Mouse (Mus musculus) layer of hippocampus, adult 9-11 months (tissue): ENCODE results near the gene Hlcs.
A peak's percentile ranks its signal among the peaks of the same experiment; 100 is the strongest.

Source experiments
- DNase-seq: peaks from one replicate; pipeline ENCODE4 v3.0.0; 2022

The Hlcs gene

GRCm38 (mm10) chr16:94195913-94196312, 117.5 kb downstream of the Hlcs start:
- no peak for DNase-seq

- DNase-seq: no peak
Observed at GRCm38 (mm10) chr16:94191379-94192315, 121.7 kb downstream of the Hlcs start.

- no peak for DNase-seq
Observed at GRCm38 (mm10) chr16:94190256-94190655, 123.1 kb downstream of the Hlcs start.

- DNase-seq: no peak
Observed at GRCm38 (mm10) chr16:94186526-94186925, 126.8 kb downstream of the Hlcs start.

- no peak for DNase-seq
Observed at GRCm38 (mm10) chr16:94185430-94185829, 127.9 kb downstream of the Hlcs start.

- DNase-seq: no peak
Observed at GRCm38 (mm10) chr16:94180122-94180870, 133.1 kb downstream of the Hlcs start.

- no peak for DNase-seq
Observed at GRCm38 (mm10) chr16:94179341-94180121, 133.8 kb downstream of the Hlcs start.

- no peak for DNase-seq
Observed at GRCm38 (mm10) chr16:94178441-94179220, 134.7 kb downstream of the Hlcs start.

- DNase-seq: no peak
Observed at GRCm38 (mm10) chr16:94176997-94177857, 136.1 kb downstream of the Hlcs start.

- DNase-seq: no peak
Observed at GRCm38 (mm10) chr16:94175366-94175986, 137.9 kb downstream of the Hlcs start.

- DNase-seq: no peak
Observed at GRCm38 (mm10) chr16:94173361-94173760, 140.0 kb downstream of the Hlcs start.

- no peak for DNase-seq
Observed at GRCm38 (mm10) chr16:94170218-94170617, 143.2 kb downstream of the Hlcs start.

- DNase-seq: no peak
Observed at GRCm38 (mm10) chr16:94168655-94169545, 144.5 kb downstream of the Hlcs start.

GRCm38 (mm10) chr16:94164978-94165377, 148.4 kb downstream of the Hlcs start:
- DNase-seq: no peak

- DNase-seq: no peak
Observed at GRCm38 (mm10) chr16:94164236-94164635, 149.1 kb downstream of the Hlcs start.

GRCm38 (mm10) chr16:94163051-94163450, 150.3 kb downstream of the Hlcs start:
- no peak for DNase-seq

- no peak for DNase-seq
Observed at GRCm38 (mm10) chr16:94162000-94162399, 151.4 kb downstream of the Hlcs start.

GRCm38 (mm10) chr16:94157819-94158218, 155.6 kb downstream of the Hlcs start:
- no peak for DNase-seq

GRCm38 (mm10) chr16:94155041-94155653, 158.2 kb downstream of the Hlcs start:
- peak; percentile 65 for DNase-seq
